Mouse (Mus musculus) spleen, adult 2 months (tissue): Measurements from ENCODE around the gene Ppa1. TPM values are rescaled to one million over a fixed set of nuclear protein-coding genes. Genes with fewer than 3 reads are reported as not detected.
A peak's percentile ranks its signal among the peaks of the same experiment; 100 is the strongest.

ENCODE experiments used
- DNase-seq, 2 experiments: peaks; one replicate each; pipeline versions ENCODE4 v3.0.0 to v3.0.0-alpha.2; 2012 to 2021; ENCODE audit warnings: low spot score in 2 of 2, low read depth in 1 of 2
- H3K27ac ChIP-seq: fragments of 200-500 bp; 2 replicates; pipeline ENCODE4 v1.5.1; 2012; ENCODE audit warnings: low read length, inconsistent platforms; ENCODE audit not compliant: insufficient read depth
- H3K27me3 ChIP-seq: fragments of 200-500 bp; 2 replicates; pipeline ENCODE4 v1.6.1; 2012; ENCODE audit warnings: mild to moderate bottlenecking, moderate library complexity, low read length, inconsistent platforms; ENCODE audit not compliant: control insufficient read depth, insufficient read depth
- H3K36me3 ChIP-seq: fragments of 200-500 bp; 2 replicates; pipeline ENCODE4 v1.6.1; 2012; ENCODE audit warnings: mild to moderate bottlenecking, low read length, inconsistent platforms; ENCODE audit not compliant: control insufficient read depth, insufficient read depth
- H3K4me1 ChIP-seq: fragments of 200-500 bp; 2 replicates; pipeline ENCODE4 v1.6.1; 2011; ENCODE audit warnings: inconsistent platforms; ENCODE audit not compliant: control insufficient read depth, insufficient read depth, insufficient read length
- H3K4me3 ChIP-seq: fragments of 200-500 bp; 2 replicates; pipeline ENCODE4 v1.5.1; 2011; ENCODE audit warnings: mild to moderate bottlenecking, inconsistent platforms; ENCODE audit not compliant: insufficient read depth, insufficient read length; ENCODE audit errors: extremely low read depth
- CTCF ChIP-seq: fragments of 200-500 bp; IDR thresholded peaks from 2 replicates; pipeline ENCODE4 v1.5.1; 2011; ENCODE audit warnings: mild to moderate bottlenecking, inconsistent platforms; ENCODE audit not compliant: insufficient read depth, insufficient read length, insufficient replicate concordance; ENCODE audit errors: extremely low read depth
- POLR2A ChIP-seq: fragments of 200-500 bp; IDR thresholded peaks from 2 replicates; pipeline ENCODE4 v1.6.1; 2011; ENCODE audit warnings: low read depth, low read length, inconsistent platforms
- WGBS: fragments of 180-500 bp; shearing (Covaris S2); methylation state at CpG from one replicate; pipeline ENCODE4 v1.1.7; 2018; 5-methylcytosine and 5-hydroxymethylcytosine counted together
- polyA plus RNA-seq: library from polyadenylated mRNA; depleted of rRNA; stranded (reverse); fragments of >200 nt; gene quantifications from 2 replicates; pipeline ENCODE4 v1.2.3, GENCODE M21; 2012

Ppa1 gene
- polyA plus RNA-seq, 1 experiment, result 8.2 TPM

GRCm38 (mm10) chr10:61656928-61657882 is 8.9 kb downstream of the Ppa1 start:
- 92% methylated on average over 18 of the region's 18 CpGs for WGBS
- Histone ChIP-seq H3K27ac (no peak overlapping the region), H3K4me3 (no peak overlapping the region), H3K4me1 (no peaks in the 10 kb centered on the region), H3K36me3 (peaks cover 3% of the 10 kb centered on the region; the same call in 1 of the 2 replicates), H3K27me3 (no peaks in the 10 kb centered on the region)
- TF ChIP-seq POLR2A, result no peak
- TF ChIP-seq CTCF, result no peak
- no peak for DNase-seq

DNA sequence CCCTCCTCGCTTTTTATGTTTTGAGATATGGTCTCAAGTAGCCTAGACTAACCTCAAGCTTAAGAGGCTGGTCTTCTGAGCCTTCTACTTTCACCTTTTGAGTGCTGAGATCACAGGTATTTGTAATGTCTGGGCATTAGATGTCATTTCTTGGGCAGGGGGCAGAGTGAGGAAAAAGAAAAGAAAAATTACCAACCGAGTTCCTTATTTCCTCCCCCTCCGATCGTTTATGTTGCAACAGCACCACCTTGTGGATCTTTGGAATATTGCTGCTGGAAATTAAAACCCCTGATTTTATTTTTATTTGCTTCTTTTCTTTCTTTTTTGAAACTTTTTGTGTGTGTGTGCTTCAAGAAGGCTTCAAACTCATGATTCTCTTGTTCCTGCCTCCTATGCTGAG is 9.6 kb downstream of the Ppa1 start:
- Histone ChIP-seq H3K36me3 (peaks cover 3% of the 10 kb centered on the region), H3K27ac (no peak overlapping the region), H3K4me3 (no peak overlapping the region), H3K27me3 (no peaks in the 10 kb centered on the region), H3K4me1 (no peaks in the 10 kb centered on the region)
- peak; percentile 20 to 38 for DNase-seq
- 22% methylated on average over 4 of the region's 4 CpGs for WGBS
- no peak for TF ChIP-seq POLR2A
- peak; percentile 34; the same call in 1 of the 2 replicates for TF ChIP-seq CTCF

- Histone ChIP-seq H3K4me1 (no peaks in the 10 kb centered on the region), H3K36me3 (peaks cover 5% of the 10 kb centered on the region), H3K27ac (no peak overlapping the region), H3K27me3 (no peaks in the 10 kb centered on the region), H3K4me3 (no peak overlapping the region)
- WGBS, result 87% methylated on average over 8 of the region's 8 CpGs
- no peak for DNase-seq
- TF ChIP-seq POLR2A (no peak), CTCF (no peak)
These were observed 13.5 kb downstream of the Ppa1 start for GRCm38 (mm10) chr10:61661887-61662286.

GRCm38 (mm10) chr10:61662391-61662988 is 14.1 kb downstream of the Ppa1 start:
- H3K4me3 ChIP-seq, result no peak overlapping the region

DNA sequence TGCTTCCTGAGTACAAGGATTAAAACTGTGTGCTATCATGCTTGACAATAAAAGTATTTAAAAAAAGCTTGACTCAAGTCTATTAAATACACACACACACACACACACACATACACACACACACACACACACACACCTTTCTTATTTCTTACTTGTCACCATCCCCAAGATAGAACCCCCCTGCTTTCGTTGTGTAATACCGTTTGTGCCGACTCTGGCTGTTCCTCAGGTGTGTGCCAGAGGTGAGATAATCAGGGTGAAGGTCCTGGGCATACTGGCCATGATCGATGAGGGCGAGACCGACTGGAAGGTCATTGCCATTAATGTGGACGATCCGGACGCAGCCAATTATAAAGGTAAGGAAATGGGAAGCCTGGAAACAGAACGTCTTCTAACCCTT is 16.8 kb downstream of the Ppa1 start:
- no peak overlapping the region for H3K27ac ChIP-seq
- TF ChIP-seq POLR2A, result no peak
- DNase-seq, result no peak
- peaks cover 8% of the 10 kb centered on the region for H3K36me3 ChIP-seq
- no peak overlapping the region for H3K4me3 ChIP-seq
- 96% methylated on average over 10 of the region's 10 CpGs for WGBS
- no peaks in the 10 kb centered on the region for H3K4me1 ChIP-seq
- no peaks in the 10 kb centered on the region for H3K27me3 ChIP-seq

More at GRCm38 (mm10) chr10:61662391-61662988, 14.1 kb downstream of the Ppa1 start:
- Histone ChIP-seq H3K27me3 (no peaks in the 10 kb centered on the region), H3K27ac (no peak overlapping the region), H3K4me1 (no peaks in the 10 kb centered on the region), H3K36me3 (peaks cover 5% of the 10 kb centered on the region)
- WGBS, result 86% methylated on average over 10 of the region's 10 CpGs
- TF ChIP-seq POLR2A, result no peak
- TF ChIP-seq CTCF, result no peak
- no peak for DNase-seq

DNA sequence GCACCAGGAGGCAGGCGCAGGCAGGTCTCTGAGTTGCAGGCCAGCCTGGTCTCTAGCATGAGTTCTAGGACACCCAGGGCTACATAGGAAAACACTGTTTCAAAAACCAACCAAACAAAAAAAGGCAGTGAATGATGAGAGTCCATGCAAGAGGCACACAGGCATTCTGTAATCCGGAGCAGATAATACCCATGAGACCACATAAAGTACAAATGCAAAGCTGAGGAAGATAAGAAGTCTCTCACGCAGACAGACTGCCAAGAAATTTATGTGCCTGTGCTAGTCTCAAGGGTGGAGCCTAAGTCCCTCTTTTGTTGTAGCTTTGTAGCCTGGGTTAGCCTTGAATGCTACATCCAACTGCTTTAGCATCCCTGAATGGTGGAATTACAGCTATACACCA is 17.3 kb downstream of the Ppa1 start:
- no peak for DNase-seq
- 92% methylated on average over 3 of the region's 3 CpGs for WGBS
- Histone ChIP-seq H3K4me3 (no peak overlapping the region), H3K27me3 (no peaks in the 10 kb centered on the region), H3K27ac (no peak overlapping the region), H3K36me3 (peaks cover 8% of the 10 kb centered on the region), H3K4me1 (no peaks in the 10 kb centered on the region)
- TF ChIP-seq CTCF (no peak), POLR2A (no peak)
